Mouse (Mus musculus) adrenal gland, postnatal 25 days (tissue): Measurements from ENCODE around the gene Selenov. TPM values are rescaled to one million over a fixed set of nuclear protein-coding genes. Genes with fewer than 3 reads are reported as not detected.

Experiments
- total RNA-seq: library from RNA; stranded (reverse); gene quantifications from 2 replicates; pipeline ENCODE4 v1.2.3, GENCODE M21; 2021

Selenov gene
- total RNA-seq, 1 experiment from 2014 or later = not detected

Other genes starting within 250 kb of the Selenov start
- 154 and 164 TPM in 2 replicates for gene Psmc4, start 241.1 kb downstream of the Selenov start, total RNA-seq
- not detected in 2 replicates for gene Fcgbp, start 219.9 kb downstream of the Selenov start, total RNA-seq
- not detected in 2 replicates for gene 9530053A07Rik, start 161.7 kb downstream of the Selenov start, total RNA-seq
- 91.9 and 107 TPM in 2 replicates for gene Fbl, start 121.5 kb downstream of the Selenov start, total RNA-seq
- 42.3 and 46.2 TPM in 2 replicates for gene Dyrk1b, start 111.7 kb downstream of the Selenov start, total RNA-seq
- gene Eid2, start 23.3 kb downstream of the Selenov start, total RNA-seq = 22.5 and 26.6 TPM in 2 replicates
- gene Eid2b, start 13.4 kb downstream of the Selenov start, total RNA-seq = 19.2 and 21.1 TPM in 2 replicates
- gene Dll3, start 11.1 kb upstream of the Selenov start, total RNA-seq = not detected in 2 replicates
- 72.0 and 81.3 TPM in 2 replicates for gene Timm50, start 20.9 kb upstream of the Selenov start, total RNA-seq
- 136 and 164 TPM in 2 replicates for gene Supt5, start 47.6 kb upstream of the Selenov start, total RNA-seq
- gene Rps16, start 59.5 kb upstream of the Selenov start, total RNA-seq = 820 and 1,029 TPM in 2 replicates
- 25.1 and 27.0 TPM in 2 replicates for gene Plekhg2, start 81.4 kb upstream of the Selenov start, total RNA-seq
- 14.8 and 16.1 TPM in 2 replicates for gene Zfp36, start 89.1 kb upstream of the Selenov start, total RNA-seq
- 31.3 and 34.4 TPM in 2 replicates for gene Med29, start 101.5 kb upstream of the Selenov start, total RNA-seq
- 80.7 and 92.7 TPM in 2 replicates for gene Paf1, start 101.8 kb upstream of the Selenov start, total RNA-seq
- 7.2 and 11.2 TPM in 2 replicates for gene Gmfg, start 146.3 kb upstream of the Selenov start, total RNA-seq
- gene Lrfn1, start 160.8 kb upstream of the Selenov start, total RNA-seq = 15.9 and 17.4 TPM in 2 replicates
- gene Ifnl2, start 219.3 kb upstream of the Selenov start, total RNA-seq = not detected in 2 replicates
- not detected in 2 replicates for gene Ifnl3, start 231.7 kb upstream of the Selenov start, total RNA-seq
- gene Sycn, start 249.7 kb upstream of the Selenov start, total RNA-seq = not detected in 2 replicates